ENCODE assay signal across 8 mouse cellular contexts in genomic region chr1:153635521-153635920, GRCm38 (mm10). TPM values are rescaled to one million over a fixed set of nuclear protein-coding genes. Genes with fewer than 3 reads are reported as not detected.
A peak's percentile ranks its signal among the peaks of the same experiment; 100 is the strongest.
DNase-seq lines count a peak whose midpoint lies in the region; ATAC-seq and TF ChIP-seq lines count a peak whose summit lies in the region.
"Had no signal": no experiment of that assay in that cellular context is flagged by ENCODE, and none has a peak within 500 bp of the region (broad histone marks: within the 10 kb centered on the region; RNA-seq: fewer than 3 reads in every experiment).

No protein-coding gene starts in this region.

- H3K27me3 ChIP-seq in liver, adult 2 months (ENCODE audit: control insufficient read depth, insufficient read depth, low read length), result no peaks in the 10 kb centered on the region
- H3K27me3 ChIP-seq in liver, embryonic 11.5 days (replicated peaks; ENCODE audit: control insufficient read depth, insufficient read depth, low read length), result no peaks in the 10 kb centered on the region
- no peaks in the 10 kb centered on the region for H3K27me3 ChIP-seq in heart, embryonic 13.5 days (replicated peaks)
- H3K27me3 ChIP-seq: neural tube, embryonic 13.5 days had no signal

- intact Hi-C loops in left cerebral cortex, postnatal 36 days (cut with DNase I), result no loop called here

- H3K9me3 ChIP-seq in liver, embryonic 11.5 days (ENCODE audit: control insufficient read depth, low read length), result no peaks in the 10 kb centered on the region
- H3K9me3 ChIP-seq in heart, embryonic 13.5 days, result no peaks in the 10 kb centered on the region
- H3K9me3 ChIP-seq: neural tube, embryonic 13.5 days had no signal

- H3K4me3 ChIP-seq in liver, adult 2 months (ENCODE audit: insufficient read depth, low read depth, low read length), result no peak overlapping the region
- H3K4me3 ChIP-seq in liver, embryonic 11.5 days (ENCODE audit: low read depth, low read length), result no peak overlapping the region
- no peak overlapping the region for H3K4me3 ChIP-seq in heart, embryonic 13.5 days
- H3K4me3 ChIP-seq: neural tube, embryonic 13.5 days had no signal

- no peak overlapping the region for H3K27ac ChIP-seq in liver, adult 2 months (replicated peaks; ENCODE audit: insufficient read depth, low read depth, low read length)
- H3K27ac ChIP-seq in liver, embryonic 11.5 days (ENCODE audit: low read depth, low read length), result no peak overlapping the region
- peak overlapping the region; percentile 38; the same call in 1 of the 2 replicates for H3K27ac ChIP-seq in heart, embryonic 13.5 days (replicated peaks)
- H3K27ac ChIP-seq: neural tube, embryonic 13.5 days had no signal

- H3K4me2 ChIP-seq in liver, embryonic 11.5 days, result no peak overlapping the region
- no peak overlapping the region for H3K4me2 ChIP-seq in heart, embryonic 13.5 days
- H3K4me2 ChIP-seq: neural tube, embryonic 13.5 days had no signal

- H3K36me3 ChIP-seq in liver, adult 2 months (ENCODE audit: control insufficient read depth, insufficient read depth, low read length), result no peaks in the 10 kb centered on the region
- H3K36me3 ChIP-seq in liver, embryonic 11.5 days (ENCODE audit: control insufficient read depth, insufficient read depth, low read length), result no peaks in the 10 kb centered on the region
- H3K36me3 ChIP-seq in heart, embryonic 13.5 days, result no peaks in the 10 kb centered on the region
- H3K36me3 ChIP-seq: neural tube, embryonic 13.5 days had no signal

- H3K79me2 ChIP-seq in liver, adult 2 months (ENCODE audit: control insufficient read depth, insufficient read depth, low read length), result no peaks in the 10 kb centered on the region

- H3K4me1 ChIP-seq in liver, adult 2 months (ENCODE audit: control insufficient read depth, insufficient read depth, low read length), result peaks cover 15% of the 10 kb centered on the region
- no peaks in the 10 kb centered on the region for H3K4me1 ChIP-seq in liver, embryonic 11.5 days (replicated peaks; ENCODE audit: control insufficient read depth, insufficient read depth, low read length)
- H3K4me1 ChIP-seq in heart, embryonic 13.5 days, result peaks cover 34% of the 10 kb centered on the region
- H3K4me1 ChIP-seq: neural tube, embryonic 13.5 days had no signal

- ATAC-seq in liver, embryonic 11.5 days (replicated peaks; ENCODE audit: low FRiP score), result no peak
- no peak for ATAC-seq in heart, embryonic 13.5 days (ENCODE audit: extremely low read depth, insufficient number of reproducible peaks, low FRiP score, low TSS enrichment)
- ATAC-seq in activated CD4-positive, CD25-positive, alpha-beta regulatory T cell, adult 4 months, result no peak

- WGBS in liver, adult 2 months, result 46% methylated on average over 3 of the region's 3 CpGs
- 86% methylated on average over 3 of the region's 3 CpGs for WGBS in liver, embryonic 11.5 days
- 70% methylated on average over 3 of the region's 3 CpGs for WGBS in heart, embryonic 13.5 days

- TF ChIP-seq POLR2A in liver, adult 2 months (IDR thresholded peaks at IDR 0.05; ENCODE audit: extremely low read depth, insufficient read depth, low read length), result no peak

- TF ChIP-seq CTCF in liver, adult 2 months (IDR thresholded peaks at IDR 0.05; ENCODE audit: low read depth, low read length), result no peak

- H3K9ac ChIP-seq in liver, adult 2 months (ENCODE audit: low read depth, low read length), result no peak overlapping the region
- no peak overlapping the region for H3K9ac ChIP-seq in liver, embryonic 11.5 days (ENCODE audit: low read depth, low read length)
- H3K9ac ChIP-seq in heart, embryonic 13.5 days, result no peak overlapping the region
- H3K9ac ChIP-seq: neural tube, embryonic 13.5 days had no signal

- peak; percentile 76 for DNase-seq in liver, adult 2 months (ENCODE audit: extremely low read depth, low read depth, low spot score)
- DNase-seq in liver, embryonic 11.5 days (ENCODE audit: low spot score), result no peak
- peak; percentile 69 for DNase-seq in cerebellum, postnatal 14 days
- DNase-seq in left cerebral cortex, postnatal 36 days (ENCODE audit: low spot score in 2 of 2), result peak; percentile 21 to 56
- peak; percentile 6 to 73 for DNase-seq in urinary bladder, postnatal 36 days (ENCODE audit: low spot score in 2 of 2)

RNA-seq across cellular contexts. Expression of gene Rgs8, which starts 17.3 kb away (rescaled TPM):
- total RNA-seq in liver, adult 2 months (2014; rRNA removed), result 0.07 and 0.09 TPM in 2 replicates
- polyA plus RNA-seq in liver, adult 2 months (2012; rRNA removed), result not detected in 2 replicates
- polyA plus RNA-seq in liver, embryonic 11.5 days (2014; fragmentation: Nextera tagmentation; extraction: Ambion mirVana), result 0.09 and 0.19 TPM in 2 replicates
- polyA plus RNA-seq in heart, embryonic 13.5 days (2015; fragmentation: Nextera tagmentation; extraction: Ambion mirVana), result 0.56 and 0.60 TPM in 2 replicates
- 10 to 100 TPM; 61.6 to 65.5 TPM for total RNA-seq in left cerebral cortex, postnatal 36 days (2021)
- polyA plus RNA-seq in activated CD4-positive, CD25-positive, alpha-beta regulatory T cell, adult 4 months (2017; shearing (Covaris generic)), result under 1 TPM in 1 of 2 experiments, not detected in 1; 0.09 TPM
